Mouse (Mus musculus) liver, embryonic 15.5 days (tissue): Measurements from ENCODE around the gene Ankrd36. TPM values are rescaled to one million over a fixed set of nuclear protein-coding genes. Genes with fewer than 3 reads are reported as not detected.
"Not testable (repeated sequence)": the region's sequence is repeated elsewhere in the genome, so short reads cannot be mapped to it uniquely, and the experiment has no call there.

ENCODE experiments used
- ATAC-seq: fragments of 200-750 bp; cut with Nextera tagmentation; 2 replicates; pipeline ENCODE4 v1.8.0; 2017; ENCODE audit warnings: moderate number of reproducible peaks, mild to moderate bottlenecking, moderate library complexity; ENCODE audit not compliant: insufficient read depth
- H3K27ac ChIP-seq: fragments of 300-500 bp; sonication (generic); replicated peaks from 2 replicates; pipeline ENCODE4 v1.5.1; 2015; ENCODE audit warnings: mild to moderate bottlenecking, inconsistent platforms
- H3K27me3 ChIP-seq: fragments of 300-500 bp; sonication (generic); 2 replicates; pipeline ENCODE4 v1.6.1; 2015; ENCODE audit warnings: mild to moderate bottlenecking, inconsistent platforms
- H3K36me3 ChIP-seq: fragments of 300-500 bp; sonication (generic); replicated peaks from 2 replicates; pipeline ENCODE4 v1.6.1; 2015; ENCODE audit warnings: moderate library complexity, mild to moderate bottlenecking, inconsistent platforms
- H3K4me1 ChIP-seq: fragments of 300-500 bp; sonication (generic); replicated peaks from 2 replicates; pipeline ENCODE4 v1.6.1; 2015; ENCODE audit warnings: inconsistent platforms
- H3K4me2 ChIP-seq: fragments of 300-500 bp; sonication (generic); 2 replicates; pipeline ENCODE4 v1.6.1; 2015; ENCODE audit warnings: moderate library complexity, mild to moderate bottlenecking, inconsistent platforms
- H3K4me3 ChIP-seq: fragments of 300-500 bp; sonication (generic); replicated peaks from 2 replicates; pipeline ENCODE4 v1.5.1; 2015; ENCODE audit warnings: mild to moderate bottlenecking, inconsistent platforms
- H3K9ac ChIP-seq: fragments of 300-500 bp; sonication (generic); 2 replicates; pipeline ENCODE4 v1.6.1; 2015; ENCODE audit warnings: moderate library complexity, mild to moderate bottlenecking, inconsistent platforms
- H3K9me3 ChIP-seq: fragments of 300-500 bp; sonication (generic); replicated peaks from 2 replicates; pipeline ENCODE4 v1.6.1; 2016; ENCODE audit warnings: inconsistent platforms
- WGBS: fragments of 180-500 bp; shearing (Covaris S2); methylation state at CpG from one replicate; pipeline ENCODE4 v1.1.7; 2015; ENCODE audit warnings: mixed read lengths; ENCODE audit not compliant: insufficient replicate concordance; 5-methylcytosine and 5-hydroxymethylcytosine counted together
- polyA plus RNA-seq: library from polyadenylated mRNA; unstranded; fragments of >200 nt; fragmentation: Nextera tagmentation; extraction: Ambion mirVana; gene quantifications from 2 replicates; pipeline ENCODE4 v1.2.1, GENCODE M21; 2015

Ankrd36 gene
- polyA plus RNA-seq, 1 experiment from 2014 or later: 1.0 TPM

- no peak overlapping the region for H3K27ac ChIP-seq
- ATAC-seq: no peak
- no peak overlapping the region for H3K9ac ChIP-seq
- H3K27me3 ChIP-seq: no peaks in the 10 kb centered on the region
- H3K4me3 ChIP-seq: no peak overlapping the region
- H3K4me2 ChIP-seq: no peak overlapping the region
- H3K36me3 ChIP-seq: peaks cover 94% of the 10 kb centered on the region
- WGBS: 54% methylated on average over 6 of the region's 6 CpGs
- no peaks in the 10 kb centered on the region for H3K9me3 ChIP-seq
- H3K4me1 ChIP-seq: peaks cover 9% of the 10 kb centered on the region; the same call in 1 of the 2 replicates
Measured at GRCm38 (mm10) chr11:5530717-5531116, 38.8 kb upstream of the Ankrd36 start.

DNA sequence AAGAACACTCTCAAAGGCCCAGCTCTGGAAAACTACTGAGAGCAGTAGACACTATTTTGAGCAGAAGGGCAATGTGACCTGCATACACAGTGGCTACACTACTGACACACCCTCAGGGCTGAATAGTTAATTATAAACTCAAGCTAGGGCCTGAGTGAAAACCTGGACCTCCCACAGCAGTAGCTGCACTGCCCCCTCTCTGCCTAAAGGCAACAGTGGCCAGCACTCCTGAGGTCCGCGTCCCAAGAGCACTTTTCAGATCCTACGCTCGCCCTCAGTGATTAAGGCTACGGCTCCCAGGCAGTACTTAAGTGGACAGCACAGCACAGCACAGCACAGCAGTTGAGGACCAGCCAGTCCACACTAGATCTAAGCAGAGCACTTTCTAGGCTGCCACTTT is 36.4 kb upstream of the Ankrd36 start:
- no peak overlapping the region for H3K9ac ChIP-seq
- no peak overlapping the region for H3K4me2 ChIP-seq
- H3K27me3 ChIP-seq: no peaks in the 10 kb centered on the region
- 85% methylated on average over 5 of the region's 5 CpGs for WGBS
- no peak overlapping the region for H3K27ac ChIP-seq
- peaks cover 11% of the 10 kb centered on the region for H3K4me1 ChIP-seq
- H3K36me3 ChIP-seq: peaks cover 81% of the 10 kb centered on the region
- H3K9me3 ChIP-seq: no peaks in the 10 kb centered on the region
- ATAC-seq: peak; percentile 37; the same call in 1 of the 2 replicates
- H3K4me3 ChIP-seq: no peak overlapping the region

DNA sequence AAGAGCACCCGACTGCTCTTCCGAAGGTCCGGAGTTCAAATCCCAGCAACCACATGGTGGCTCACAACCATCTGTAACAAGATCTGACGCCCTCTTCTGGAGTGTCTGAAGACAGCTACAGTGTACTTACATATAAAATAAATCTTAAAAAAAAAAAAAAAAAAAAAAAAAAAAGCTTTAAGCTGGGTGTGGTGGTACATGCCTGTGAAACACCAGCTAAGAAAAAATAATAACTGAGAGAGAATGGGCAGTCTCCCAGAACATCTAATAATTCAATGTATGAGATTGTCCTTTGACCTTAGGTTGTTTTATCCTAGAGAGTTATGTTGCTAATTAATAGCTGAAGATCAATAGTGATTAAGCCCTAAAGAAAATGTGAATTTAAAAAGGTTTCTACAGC is 32.0 kb upstream of the Ankrd36 start:
- not testable (repeated sequence) for H3K9me3 ChIP-seq, H3K9ac ChIP-seq, H3K27me3 ChIP-seq, ATAC-seq, H3K4me2 ChIP-seq, H3K4me3 ChIP-seq, H3K27ac ChIP-seq
- WGBS: 81% methylated on average over 4 of the region's 4 CpGs
- Histone ChIP-seq H3K4me1 (peaks cover 33% of the 10 kb centered on the region), H3K36me3 (peaks cover 53% of the 10 kb centered on the region)

- Histone ChIP-seq H3K27me3 (no peaks in the 10 kb centered on the region), H3K27ac (0 out of 2 replicates have a peak overlapping the region, but pooled peaks have one; percentile 90), H3K9ac (peak overlapping the region; percentile 78; the same call in 1 of the 2 replicates), H3K4me1 (peaks cover 38% of the 10 kb centered on the region), H3K4me3 (peak overlapping the region; percentile 88), H3K4me2 (peak overlapping the region; percentile 88), H3K9me3 (no peaks in the 10 kb centered on the region), H3K36me3 (peaks cover 24% of the 10 kb centered on the region)
- ATAC-seq: no peak
- WGBS: 39% methylated on average over 4 of the region's 4 CpGs
Measured at GRCm38 (mm10) chr11:5540331-5540730, 29.2 kb upstream of the Ankrd36 start.

DNA sequence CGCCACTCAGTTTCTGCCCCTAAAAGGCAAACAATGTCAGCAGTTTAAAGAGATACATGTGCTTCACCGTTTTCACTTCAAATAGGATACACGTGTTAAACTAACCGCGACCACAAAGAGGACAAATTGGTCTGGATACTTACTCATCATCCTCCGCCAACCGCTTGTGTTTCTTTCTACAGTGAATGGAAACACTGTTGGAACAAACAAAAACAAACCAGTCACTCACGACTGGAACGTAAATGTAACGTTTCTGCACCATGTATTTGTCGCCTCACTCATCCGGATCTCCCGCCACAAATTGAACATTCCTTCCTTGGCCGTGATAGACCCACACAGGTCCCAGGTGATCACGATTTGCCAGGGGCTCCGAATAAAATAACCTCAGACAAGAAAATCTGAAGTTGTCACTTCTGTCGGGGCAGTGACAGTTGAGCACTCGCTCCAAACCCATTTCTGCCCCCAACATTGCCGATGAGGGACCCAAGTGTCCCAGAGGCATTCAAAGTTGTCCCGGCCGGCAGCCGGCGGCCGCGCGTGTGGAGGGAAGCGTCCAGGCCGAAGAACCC is 28.2 kb upstream of the Ankrd36 start:
- H3K27me3 ChIP-seq: no peaks in the 10 kb centered on the region
- peak overlapping the region; percentile 88 for H3K4me3 ChIP-seq
- ATAC-seq: no peak
- H3K27ac ChIP-seq: peak overlapping the region; percentile 90
- H3K4me1 ChIP-seq: peaks cover 38% of the 10 kb centered on the region
- H3K9ac ChIP-seq: peak overlapping the region; percentile 78
- H3K36me3 ChIP-seq: peaks cover 21% of the 10 kb centered on the region
- under 1% methylated on average over 28 of the region's 28 CpGs for WGBS
- peak overlapping the region; percentile 88 for H3K4me2 ChIP-seq
- H3K9me3 ChIP-seq: no peaks in the 10 kb centered on the region

- H3K4me2 ChIP-seq: peak within 1 kb of the TSS; percentile 88
- WGBS: under 1% methylated on average over 65 of the region's 65 CpGs
- H3K27me3 ChIP-seq: no peaks in the 10 kb centered on the region
- ATAC-seq: peak; percentile 97
- peak within 1 kb of the TSS; percentile 88 for H3K4me3 ChIP-seq
- H3K9ac ChIP-seq: peak within 1 kb of the TSS; percentile 78
- H3K4me1 ChIP-seq: peaks cover 38% of the 10 kb centered on the region
- peaks cover 16% of the 10 kb centered on the region for H3K36me3 ChIP-seq
- peak within 1 kb of the TSS; percentile 90 for H3K27ac ChIP-seq
- no peaks in the 10 kb centered on the region for H3K9me3 ChIP-seq
Measured at GRCm38 (mm10) chr11:5541799-5542481, 27.5 kb upstream of the Ankrd36 start, which contains the start of gene Ccdc117. Ccdc117 (minus strand) TSS chr11:5542187.

DNA sequence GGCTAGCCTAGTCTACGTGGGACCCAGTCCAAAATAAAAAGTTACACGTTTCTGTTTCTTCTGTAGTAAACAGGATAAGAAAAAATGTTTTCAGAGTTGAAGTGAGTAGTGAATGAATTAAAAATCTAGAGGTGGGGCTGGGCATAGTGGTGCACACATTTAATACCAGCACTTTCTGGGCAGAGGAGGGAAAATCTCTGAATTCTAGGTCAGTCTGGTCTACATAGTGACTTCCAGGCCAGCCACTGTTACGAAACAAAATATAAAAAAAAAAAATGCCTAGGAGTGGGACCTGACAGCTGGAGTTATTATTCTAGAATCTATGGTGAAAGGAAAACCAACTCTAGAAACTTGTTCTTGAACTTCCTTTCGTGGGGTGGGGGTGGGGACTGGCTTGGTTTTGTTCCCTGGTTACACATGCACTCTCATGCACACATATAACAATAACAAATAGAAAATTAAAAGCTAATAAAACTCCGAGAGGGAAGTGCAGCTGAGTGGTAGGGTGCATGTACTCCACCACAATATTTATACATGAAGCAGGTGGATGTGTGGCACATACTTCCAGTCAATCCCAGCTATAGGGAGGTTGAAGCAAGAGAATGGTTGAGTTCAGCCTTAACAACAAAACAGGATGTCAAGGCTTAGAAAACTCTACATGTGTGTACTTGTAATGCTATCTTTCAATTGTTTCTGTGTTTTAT is 26.9 kb upstream of the Ankrd36 start:
- peak overlapping the region; percentile 90; the same call in 1 of the 2 replicates for H3K27ac ChIP-seq
- H3K36me3 ChIP-seq: peaks cover 16% of the 10 kb centered on the region
- peaks cover 38% of the 10 kb centered on the region for H3K4me1 ChIP-seq
- no peak for ATAC-seq
- no peaks in the 10 kb centered on the region for H3K9me3 ChIP-seq
- peak overlapping the region; percentile 88 for H3K4me3 ChIP-seq
- H3K9ac ChIP-seq: no peak overlapping the region
- H3K4me2 ChIP-seq: peak overlapping the region; percentile 88
- WGBS: 34% methylated on average over 5 of the region's 5 CpGs
- H3K27me3 ChIP-seq: no peaks in the 10 kb centered on the region

DNA sequence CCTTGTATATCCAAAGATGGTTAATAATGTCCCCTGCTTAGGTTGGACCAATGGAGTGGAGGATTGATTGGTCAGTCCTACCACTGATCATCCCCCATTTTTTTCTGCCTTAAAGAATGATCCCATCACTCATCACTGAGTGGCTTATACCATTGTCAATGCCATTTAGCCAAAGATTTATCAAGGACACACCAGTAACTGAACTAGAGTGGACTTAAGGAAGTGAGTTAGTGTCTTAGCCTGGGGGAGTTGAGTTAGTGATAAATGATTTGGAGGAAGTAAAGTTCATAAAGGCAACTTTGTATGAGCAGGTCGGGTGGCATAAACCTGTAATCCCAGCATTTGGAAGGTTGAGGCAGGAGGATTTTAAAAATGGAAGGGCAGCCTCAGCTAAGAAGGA is 26.2 kb upstream of the Ankrd36 start:
- Histone ChIP-seq H3K4me3 (no peak overlapping the region), H3K9me3 (no peaks in the 10 kb centered on the region), H3K27ac (no peak overlapping the region), H3K4me1 (peaks cover 34% of the 10 kb centered on the region), H3K36me3 (peaks cover 12% of the 10 kb centered on the region), H3K4me2 (no peak overlapping the region), H3K9ac (no peak overlapping the region), H3K27me3 (no peaks in the 10 kb centered on the region)
- no peak for ATAC-seq
- 45% methylated on average over 1 of the region's 1 CpGs for WGBS

GRCm38 (mm10) chr11:5544709-5545108 is 24.8 kb upstream of the Ankrd36 start:
- WGBS: 70% methylated on average over 1 of the region's 1 CpGs
- peaks cover 21% of the 10 kb centered on the region for H3K4me1 ChIP-seq
- not testable (repeated sequence) for H3K4me3 ChIP-seq, H3K27ac ChIP-seq, H3K4me2 ChIP-seq, H3K36me3 ChIP-seq, H3K9ac ChIP-seq, ATAC-seq, H3K9me3 ChIP-seq, H3K27me3 ChIP-seq

DNA sequence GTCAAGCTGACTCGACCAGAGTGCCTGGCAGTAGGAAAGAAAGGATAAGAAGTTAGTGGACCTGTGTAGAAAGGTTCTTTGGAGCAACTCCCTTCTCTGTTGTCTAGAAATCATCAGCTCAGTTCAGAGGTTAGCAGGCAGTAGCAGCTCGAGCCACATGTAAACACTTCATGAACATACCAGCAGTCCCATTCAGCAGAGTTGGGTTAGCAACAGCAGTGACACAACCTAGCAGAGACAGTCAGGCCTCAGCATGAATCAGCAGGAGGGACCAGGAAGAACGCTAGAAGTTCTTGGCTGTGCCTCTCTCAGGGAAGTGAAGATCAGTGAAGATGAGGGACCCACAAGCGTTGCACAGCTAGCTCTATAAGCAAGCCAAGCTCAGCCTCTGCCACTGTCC is 24.0 kb upstream of the Ankrd36 start:
- Histone ChIP-seq H3K36me3 (no peaks in the 10 kb centered on the region), H3K27me3 (no peaks in the 10 kb centered on the region), H3K27ac (no peak overlapping the region), H3K4me2 (no peak overlapping the region), H3K4me1 (peaks cover 16% of the 10 kb centered on the region), H3K4me3 (no peak overlapping the region), H3K9ac (no peak overlapping the region), H3K9me3 (no peaks in the 10 kb centered on the region)
- ATAC-seq: no peak
- WGBS: 62% methylated on average over 4 of the region's 4 CpGs

DNA sequence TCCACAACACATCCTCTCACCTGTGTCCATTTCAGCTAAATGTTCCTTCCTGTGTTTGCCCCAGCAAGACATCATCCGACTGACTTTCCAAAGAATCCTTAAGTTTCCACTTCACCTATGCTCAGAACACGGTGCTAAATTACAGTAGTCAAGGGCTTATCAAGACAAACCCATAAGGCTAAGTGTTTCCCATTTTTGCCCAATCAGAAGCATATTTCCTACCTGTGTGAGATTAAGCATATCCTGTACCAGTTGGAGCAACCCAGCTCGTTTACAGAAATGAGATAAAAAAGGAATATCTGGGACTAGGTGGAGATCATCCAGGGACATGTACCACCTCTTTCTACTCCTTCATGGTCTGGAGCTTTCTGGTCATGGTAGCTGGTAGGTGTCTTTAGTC is 22.8 kb upstream of the Ankrd36 start:
- H3K27me3 ChIP-seq: no peaks in the 10 kb centered on the region
- 49% methylated on average over 3 of the region's 3 CpGs for WGBS

More for the DNA sequence above, 22.8 kb upstream of the Ankrd36 start:
- no peak overlapping the region for H3K4me3 ChIP-seq
- no peaks in the 10 kb centered on the region for H3K9me3 ChIP-seq
- no peak overlapping the region for H3K27ac ChIP-seq
- H3K4me1 ChIP-seq: peaks cover 8% of the 10 kb centered on the region
- no peaks in the 10 kb centered on the region for H3K36me3 ChIP-seq
- no peak overlapping the region for H3K4me2 ChIP-seq
- ATAC-seq: no peak
- no peak overlapping the region for H3K9ac ChIP-seq
